Mouse (Mus musculus) kidney, embryonic 15.5 days (tissue): ENCODE data around the gene Abat. TPM values are rescaled to one million over a fixed set of nuclear protein-coding genes. Genes with fewer than 3 reads are reported as not detected.
A peak's percentile ranks its signal among the peaks of the same experiment; 100 is the strongest.

Source experiments
- ATAC-seq: fragments of 200-750 bp; cut with Nextera tagmentation; replicated peaks from 2 replicates; pipeline ENCODE4 v1.8.0; 2017; ENCODE audit warnings: moderate TSS enrichment; ENCODE audit not compliant: low FRiP score
- H3K27ac ChIP-seq: fragments of 300-500 bp; sonication (generic); 2 replicates; pipeline ENCODE4 v1.5.1; 2015; ENCODE audit warnings: mild to moderate bottlenecking, inconsistent platforms
- H3K27me3 ChIP-seq: fragments of 300-500 bp; sonication (generic); 2 replicates; pipeline ENCODE4 v1.6.1; 2015; ENCODE audit warnings: inconsistent platforms
- H3K36me3 ChIP-seq: fragments of 300-500 bp; sonication (generic); 2 replicates; pipeline ENCODE4 v1.6.1; 2015; ENCODE audit warnings: inconsistent platforms
- H3K4me1 ChIP-seq: fragments of 300-500 bp; sonication (generic); 2 replicates; pipeline ENCODE4 v1.6.1; 2015; ENCODE audit warnings: inconsistent platforms
- H3K4me2 ChIP-seq: fragments of 300-500 bp; sonication (generic); 2 replicates; pipeline ENCODE4 v1.6.1; 2015; ENCODE audit warnings: moderate library complexity, mild to moderate bottlenecking, inconsistent platforms
- H3K4me3 ChIP-seq: fragments of 300-500 bp; sonication (generic); replicated peaks from 2 replicates; pipeline ENCODE4 v1.5.1; 2015; ENCODE audit warnings: mild to moderate bottlenecking, inconsistent platforms
- H3K9ac ChIP-seq: fragments of 300-500 bp; sonication (generic); 2 replicates; pipeline ENCODE4 v1.6.1; 2015; ENCODE audit warnings: mild to moderate bottlenecking, inconsistent platforms
- H3K9me3 ChIP-seq: fragments of 300-500 bp; sonication (generic); replicated peaks from 2 replicates; pipeline ENCODE4 v1.6.1; 2016; ENCODE audit warnings: inconsistent platforms
- WGBS: fragments of 180-500 bp; shearing (Covaris S2); methylation state at CpG from one replicate; pipeline ENCODE4 v1.1.7; 2015; ENCODE audit warnings: mixed read lengths; 5-methylcytosine and 5-hydroxymethylcytosine counted together
- microRNA-seq: library from miRNA; unstranded; fragments of <30 nt; microRNA quantifications from one replicate; pipeline ENCODE4, GENCODE M21; 2016
- polyA plus RNA-seq: library from polyadenylated mRNA; unstranded; fragments of >200 nt; fragmentation: Nextera tagmentation; extraction: Ambion mirVana; gene quantifications from 2 replicates; pipeline ENCODE4 v1.2.1, GENCODE M21; 2015

Abat gene
- polyA plus RNA-seq, 1 experiment from 2014 or later: 40.4 TPM

DNA sequence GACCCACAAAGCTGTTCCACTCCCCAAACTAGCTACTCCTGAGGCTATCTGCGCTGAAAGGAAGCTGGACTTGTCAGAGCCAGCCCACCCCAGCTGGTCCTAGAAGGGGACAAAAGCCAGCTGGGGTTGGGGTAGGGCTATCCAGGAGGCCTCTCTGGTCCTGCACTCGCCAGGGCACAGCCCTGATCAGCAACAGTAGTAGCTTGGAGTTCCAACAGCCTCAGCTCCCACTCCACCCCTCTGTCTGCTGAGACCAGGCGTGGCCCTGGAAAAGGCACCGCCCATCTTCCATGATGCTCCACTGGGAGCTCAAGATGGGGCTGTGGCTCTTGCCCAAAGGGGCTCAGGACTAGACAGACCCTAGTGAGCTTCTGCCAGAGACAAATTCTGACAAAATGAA lies 154.6 kb downstream of the Abat start:
- Histone ChIP-seq H3K9me3 (no peaks in the 10 kb centered on the region), H3K27ac (no peak overlapping the region), H3K36me3 (peaks cover 8% of the 10 kb centered on the region), H3K9ac (no peak overlapping the region), H3K4me3 (no peak overlapping the region), H3K4me2 (no peak overlapping the region), H3K27me3 (peaks cover 3% of the 10 kb centered on the region; the same call in 1 of the 2 replicates), H3K4me1 (peaks cover 79% of the 10 kb centered on the region)
- WGBS: 68% methylated on average over 4 of the region's 4 CpGs
- no peak for ATAC-seq

- Histone ChIP-seq H3K4me2 (no peak overlapping the region), H3K27ac (no peak overlapping the region), H3K9me3 (no peaks in the 10 kb centered on the region), H3K4me1 (peaks cover 80% of the 10 kb centered on the region), H3K9ac (no peak overlapping the region), H3K36me3 (peaks cover 3% of the 10 kb centered on the region; the same call in 1 of the 2 replicates), H3K27me3 (peaks cover 8% of the 10 kb centered on the region), H3K4me3 (no peak overlapping the region)
- no peak for ATAC-seq
- WGBS: 87% methylated on average over 2 of the region's 2 CpGs
These were observed 155.2 kb downstream of the Abat start for GRCm38 (mm10) chr16:8668386-8668785.

DNA sequence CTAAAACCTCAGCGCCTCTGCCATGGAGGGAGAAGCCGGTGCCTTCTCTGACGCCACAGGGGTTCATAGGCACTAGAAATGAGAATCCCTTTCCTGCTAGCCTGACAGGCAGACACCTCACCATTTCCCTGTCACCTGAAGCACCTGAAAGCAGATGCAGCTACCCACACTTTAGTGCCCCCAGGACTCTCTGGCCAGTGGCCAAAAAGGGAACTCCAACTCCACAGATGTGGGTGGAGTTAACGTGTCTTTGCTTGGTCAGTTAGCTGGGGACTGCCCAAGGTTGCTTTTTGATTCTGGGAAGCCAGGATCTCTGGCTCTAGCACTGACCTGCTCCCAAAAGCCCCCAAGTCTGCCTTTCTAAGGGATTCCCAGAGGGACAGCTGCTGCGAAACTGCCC lies 156.2 kb downstream of the Abat start:
- 0 out of 2 replicates have a peak overlapping the region, but pooled peaks have one; percentile 75 for H3K4me3 ChIP-seq

GRCm38 (mm10) chr16:8670041-8671035 lies 157.1 kb downstream of the Abat start:
- Histone ChIP-seq H3K27me3 (peaks cover 10% of the 10 kb centered on the region), H3K4me3 (peak overlapping the region; percentile 75), H3K36me3 (no peaks in the 10 kb centered on the region), H3K9me3 (no peaks in the 10 kb centered on the region), H3K4me1 (peaks cover 71% of the 10 kb centered on the region), H3K27ac (no peak overlapping the region; the same call in 1 of the 2 replicates), H3K4me2 (peak overlapping the region; percentile 93), H3K9ac (peak overlapping the region; percentile 62)
- WGBS: 12% methylated on average over 14 of the region's 15 CpGs
- no peak for ATAC-seq

More for the DNA sequence above, 156.2 kb downstream of the Abat start:
- Histone ChIP-seq H3K9me3 (no peaks in the 10 kb centered on the region), H3K9ac (0 out of 2 replicates have a peak overlapping the region, but pooled peaks have one; percentile 31), H3K4me1 (peaks cover 73% of the 10 kb centered on the region), H3K27ac (no peak overlapping the region), H3K27me3 (peaks cover 10% of the 10 kb centered on the region), H3K36me3 (no peaks in the 10 kb centered on the region), H3K4me2 (peak overlapping the region; percentile 93)
- 69% methylated on average over 5 of the region's 5 CpGs for WGBS
- ATAC-seq: no peak

Small RNA genes lying within 50 kb of the gene (microRNA-seq; reads per million reads assigned to microRNA genes)
- gene Gm22137: not detected

Other genes starting within 250 kb of the Abat start
- 0.10 and 0.12 TPM in 2 replicates for gene Tmem114, start 88.3 kb upstream of the Abat start, polyA plus RNA-seq
- 15.4 and 19.4 TPM in 2 replicates for gene Mettl22, start 42.6 kb upstream of the Abat start, polyA plus RNA-seq
- gene Pmm2, start 124.2 kb downstream of the Abat start, polyA plus RNA-seq: 54.1 and 56.4 TPM in 2 replicates
- 19.8 and 20.9 TPM in 2 replicates for gene Tmem186, start 124.3 kb downstream of the Abat start, polyA plus RNA-seq
- 76.8 and 80.8 TPM in 2 replicates for gene Carhsp1, start 158.7 kb downstream of the Abat start, polyA plus RNA-seq
- gene Gm5767, start 167.3 kb downstream of the Abat start, polyA plus RNA-seq: not detected in 2 replicates